Mouse (Mus musculus): Measurements from ENCODE around the gene Sept8. TPM values are rescaled to one million over a fixed set of nuclear protein-coding genes. Genes with fewer than 3 reads are reported as not detected.

The Sept8 gene
- polyA plus RNA-seq, 1 experiment from 2014 or later, result 18.2 TPM

DNA sequence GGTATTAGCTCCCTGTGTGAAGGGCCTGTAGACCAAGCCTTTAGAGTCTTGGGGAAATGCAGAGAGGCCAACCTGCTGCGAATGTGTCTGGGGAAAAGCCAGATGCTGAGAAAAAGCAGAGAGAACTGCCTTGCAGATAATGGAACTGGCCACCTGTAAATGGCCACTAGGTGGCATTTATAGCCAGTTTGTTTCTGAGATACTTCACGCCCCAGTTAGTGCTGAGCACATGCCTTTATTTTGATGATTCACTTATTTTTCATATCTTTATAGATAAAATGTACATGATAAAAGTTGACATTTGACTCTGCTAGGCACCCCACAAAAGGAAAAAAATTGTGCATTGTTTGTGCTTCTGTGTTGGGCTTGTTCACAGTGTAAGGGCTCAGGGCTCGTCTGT lies 65.8 kb downstream of the Sept8 start:
- Histone ChIP-seq H3K4me1 (ENCODE audit: control insufficient read depth, insufficient read depth, low read length) (no peaks in the 10 kb centered on the region), H3K4me3 (ENCODE audit: low read length) (no peak overlapping the region), H3K9me3 (ENCODE audit: control insufficient read depth, low read length) (no peaks in the 10 kb centered on the region), H3K27ac (ENCODE audit: low read length) (no peak overlapping the region), H3K27me3 (replicated peaks; ENCODE audit: control insufficient read depth, insufficient read depth, low read length) (no peaks in the 10 kb centered on the region), H3K4me2 (ENCODE audit: low read depth, low read length) (no peak overlapping the region), H3K36me3 (ENCODE audit: control insufficient read depth, insufficient read depth, low read length) (no peaks in the 10 kb centered on the region), H3K9ac (ENCODE audit: low read depth, low read length) (no peak overlapping the region)
- WGBS, result 64% methylated on average over 3 of the region's 3 CpGs
- no peak for ATAC-seq

DNA sequence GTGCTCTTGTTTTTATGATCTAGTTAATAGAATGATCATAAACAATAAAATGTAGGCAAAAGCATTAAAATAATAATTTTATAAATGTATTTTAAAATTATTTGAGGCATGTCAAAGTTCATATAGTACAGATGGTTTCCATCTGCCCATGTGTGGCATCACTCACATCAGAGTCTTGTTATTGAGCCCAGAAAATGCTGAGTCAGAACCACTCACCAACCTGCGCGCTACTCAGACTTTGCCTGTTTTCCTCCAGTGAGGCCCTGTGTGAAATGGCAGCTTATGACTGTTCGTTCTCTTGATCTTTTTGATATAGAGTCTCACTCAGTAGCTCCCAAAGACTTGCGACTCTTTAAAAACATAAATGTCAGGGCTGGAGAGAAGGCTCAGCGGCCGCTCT lies 66.5 kb downstream of the Sept8 start:
- Histone ChIP-seq H3K4me3 (ENCODE audit: low read length) (no peak overlapping the region), H3K36me3 (ENCODE audit: control insufficient read depth, insufficient read depth, low read length) (no peaks in the 10 kb centered on the region), H3K4me2 (ENCODE audit: low read depth, low read length) (no peak overlapping the region), H3K9ac (ENCODE audit: low read depth, low read length) (no peak overlapping the region), H3K27me3 (replicated peaks; ENCODE audit: control insufficient read depth, insufficient read depth, low read length) (no peaks in the 10 kb centered on the region), H3K27ac (ENCODE audit: low read length) (no peak overlapping the region), H3K4me1 (ENCODE audit: control insufficient read depth, insufficient read depth, low read length) (no peaks in the 10 kb centered on the region), H3K9me3 (ENCODE audit: control insufficient read depth, low read length) (no peaks in the 10 kb centered on the region)
- WGBS, result 99% methylated on average over 6 of the region's 6 CpGs
- ATAC-seq, result no peak

DNA sequence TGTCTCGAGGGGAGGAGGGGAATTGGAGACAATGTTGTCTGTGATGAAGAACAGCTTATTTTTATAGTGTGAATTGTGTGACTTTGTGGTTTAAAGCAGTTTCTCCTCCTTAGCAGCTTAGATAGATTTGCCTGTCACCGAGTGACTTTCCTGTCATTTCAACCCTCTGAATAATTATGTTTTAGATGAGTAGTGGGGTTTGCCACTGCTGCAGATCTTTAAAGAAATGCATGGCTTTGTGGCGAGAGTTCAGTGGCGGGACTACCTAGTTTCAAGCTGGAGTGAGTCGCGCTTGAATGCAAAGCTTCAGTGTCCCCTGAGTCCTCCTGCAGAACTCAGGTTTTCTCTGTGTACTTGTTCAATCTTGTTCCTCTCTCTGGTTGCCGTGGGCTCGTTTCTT lies 69.2 kb downstream of the Sept8 start:
- ATAC-seq, result no peak
- Histone ChIP-seq H3K9me3 (ENCODE audit: control insufficient read depth, low read length) (no peaks in the 10 kb centered on the region), H3K36me3 (ENCODE audit: control insufficient read depth, insufficient read depth, low read length) (no peaks in the 10 kb centered on the region), H3K27me3 (replicated peaks; ENCODE audit: control insufficient read depth, insufficient read depth, low read length) (no peaks in the 10 kb centered on the region), H3K27ac (ENCODE audit: low read length) (no peak overlapping the region), H3K4me1 (ENCODE audit: control insufficient read depth, insufficient read depth, low read length) (no peaks in the 10 kb centered on the region), H3K9ac (ENCODE audit: low read depth, low read length) (no peak overlapping the region), H3K4me2 (ENCODE audit: low read depth, low read length) (no peak overlapping the region), H3K4me3 (ENCODE audit: low read length) (no peak overlapping the region)
- WGBS, result 83% methylated on average over 8 of the region's 8 CpGs

DNA sequence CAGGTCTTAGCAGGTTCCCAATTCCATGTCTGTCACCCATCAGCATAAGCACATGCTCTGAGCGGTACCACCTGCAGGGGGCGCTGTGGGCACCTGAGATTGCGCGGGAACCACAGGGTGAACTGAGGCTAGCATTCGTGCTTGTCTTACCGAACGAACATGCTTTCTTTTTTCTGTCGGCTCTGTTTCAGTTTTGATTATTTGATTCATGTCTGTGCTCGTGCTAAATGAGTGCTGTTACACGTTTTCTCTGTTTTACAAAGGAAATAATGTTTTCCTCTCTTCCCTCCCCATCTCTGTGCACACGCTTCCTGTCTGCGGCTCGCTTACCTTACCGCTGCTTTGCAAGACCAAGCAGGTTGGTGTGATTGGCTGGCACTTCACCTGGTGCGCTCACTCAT lies 71.3 kb downstream of the Sept8 start:
- WGBS, result 52% methylated on average over 15 of the region's 15 CpGs
- H3K27ac ChIP-seq (ENCODE audit: low read length), result no peak overlapping the region
- no peaks in the 10 kb centered on the region for H3K9me3 ChIP-seq (ENCODE audit: control insufficient read depth, low read length)
- no peaks in the 10 kb centered on the region for H3K36me3 ChIP-seq (ENCODE audit: control insufficient read depth, insufficient read depth, low read length)
- no peaks in the 10 kb centered on the region for H3K4me1 ChIP-seq (ENCODE audit: control insufficient read depth, insufficient read depth, low read length)
- no peak overlapping the region for H3K4me3 ChIP-seq (ENCODE audit: low read length)
- no peak for ATAC-seq
- H3K9ac ChIP-seq (ENCODE audit: low read depth, low read length), result no peak overlapping the region
- no peaks in the 10 kb centered on the region for H3K27me3 ChIP-seq (replicated peaks; ENCODE audit: control insufficient read depth, insufficient read depth, low read length)
- H3K4me2 ChIP-seq (ENCODE audit: low read depth, low read length), result no peak overlapping the region

DNA sequence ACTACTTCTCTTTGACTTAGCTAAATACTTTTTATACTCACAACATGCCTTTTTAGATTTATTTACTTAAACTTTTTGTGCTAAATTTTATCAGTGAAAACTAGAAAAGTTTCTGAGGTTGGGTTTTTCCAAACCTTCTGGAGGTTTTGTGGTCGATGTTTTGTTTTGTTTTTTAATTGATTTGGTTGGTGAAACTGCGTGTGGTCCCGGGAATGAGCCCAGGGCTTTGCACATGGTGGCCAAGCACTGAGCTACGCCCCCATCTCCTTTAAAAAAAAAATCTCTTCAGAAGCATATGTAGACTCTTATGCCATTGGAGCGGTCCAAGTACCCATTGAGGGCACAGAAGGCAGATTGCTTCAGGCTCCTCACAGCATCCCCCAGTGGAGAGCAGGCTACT lies 72.1 kb downstream of the Sept8 start:
- WGBS, result 93% methylated on average over 5 of the region's 5 CpGs
- Histone ChIP-seq H3K36me3 (ENCODE audit: control insufficient read depth, insufficient read depth, low read length) (no peaks in the 10 kb centered on the region), H3K4me2 (ENCODE audit: low read depth, low read length) (no peak overlapping the region)

More for the DNA sequence above, 72.1 kb downstream of the Sept8 start:
- no peak overlapping the region for H3K27ac ChIP-seq (ENCODE audit: low read length)
- no peaks in the 10 kb centered on the region for H3K27me3 ChIP-seq (replicated peaks; ENCODE audit: control insufficient read depth, insufficient read depth, low read length)
- H3K9me3 ChIP-seq (ENCODE audit: control insufficient read depth, low read length), result no peaks in the 10 kb centered on the region
- no peaks in the 10 kb centered on the region for H3K4me1 ChIP-seq (ENCODE audit: control insufficient read depth, insufficient read depth, low read length)
- H3K4me3 ChIP-seq (ENCODE audit: low read length), result no peak overlapping the region
- H3K9ac ChIP-seq (ENCODE audit: low read depth, low read length), result no peak overlapping the region
- no peak for ATAC-seq

Other genes starting within 250 kb of the Sept8 start
- gene Hspa4, start 218.8 kb upstream of the Sept8 start, polyA plus RNA-seq (2015; fragmentation: Nextera tagmentation; extraction: Ambion mirVana), result 85.2 and 85.9 TPM in 2 replicates
- 12.6 and 13.4 TPM in 2 replicates for gene Zcchc10, start 194.6 kb upstream of the Sept8 start, polyA plus RNA-seq (2015; fragmentation: Nextera tagmentation; extraction: Ambion mirVana)
- 16.6 and 20.4 TPM in 2 replicates for gene Aff4, start 168.4 kb upstream of the Sept8 start, polyA plus RNA-seq (2015; fragmentation: Nextera tagmentation; extraction: Ambion mirVana)
- gene Leap2, start 96.1 kb upstream of the Sept8 start, polyA plus RNA-seq (2015; fragmentation: Nextera tagmentation; extraction: Ambion mirVana), result 17.8 and 52.6 TPM in 2 replicates
- 1,029 and 1,034 TPM in 2 replicates for gene Uqcrq, start 88.4 kb upstream of the Sept8 start, polyA plus RNA-seq (2015; fragmentation: Nextera tagmentation; extraction: Ambion mirVana)
- gene Gdf9, start 88.2 kb upstream of the Sept8 start, polyA plus RNA-seq (2015; fragmentation: Nextera tagmentation; extraction: Ambion mirVana), result 0.99 and 1.4 TPM in 2 replicates
- gene Gm10447, start 62.1 kb upstream of the Sept8 start, polyA plus RNA-seq (2015; fragmentation: Nextera tagmentation; extraction: Ambion mirVana), result 0.06 and 0.07 TPM in 2 replicates
- gene Shroom1, start 62.1 kb upstream of the Sept8 start, polyA plus RNA-seq (2015; fragmentation: Nextera tagmentation; extraction: Ambion mirVana), result 1.3 and 1.4 TPM in 2 replicates
- not detected in 2 replicates for gene Gm9837, start 48.8 kb upstream of the Sept8 start, polyA plus RNA-seq (2015; fragmentation: Nextera tagmentation; extraction: Ambion mirVana)
- not detected in 2 replicates for gene Gm9945, start 39.1 kb upstream of the Sept8 start, polyA plus RNA-seq (2015; fragmentation: Nextera tagmentation; extraction: Ambion mirVana)
- gene Sowaha, start 39.0 kb upstream of the Sept8 start, polyA plus RNA-seq (2015; fragmentation: Nextera tagmentation; extraction: Ambion mirVana), result 0.31 and 0.32 TPM in 2 replicates
- gene Kif3a, start 48.1 kb downstream of the Sept8 start, polyA plus RNA-seq (2015; fragmentation: Nextera tagmentation; extraction: Ambion mirVana), result 35.0 and 42.3 TPM in 2 replicates
- 0.35 and 0.47 TPM in 2 replicates for gene Il4, start 99.4 kb downstream of the Sept8 start, polyA plus RNA-seq (2015; fragmentation: Nextera tagmentation; extraction: Ambion mirVana)
- not detected in 2 replicates for gene Il13, start 115.4 kb downstream of the Sept8 start, polyA plus RNA-seq (2015; fragmentation: Nextera tagmentation; extraction: Ambion mirVana)
- 24.8 and 28.5 TPM in 2 replicates for gene Rad50, start 188.1 kb downstream of the Sept8 start, polyA plus RNA-seq (2015; fragmentation: Nextera tagmentation; extraction: Ambion mirVana)
- gene Il5, start 201.5 kb downstream of the Sept8 start, polyA plus RNA-seq (2015; fragmentation: Nextera tagmentation; extraction: Ambion mirVana), result not detected in 2 replicates